Mouse (Mus musculus) stomach, embryonic 14.5 days (tissue): ENCODE measurements around the gene Camk1d. TPM values are rescaled to one million over a fixed set of nuclear protein-coding genes. Genes with fewer than 3 reads are reported as not detected.
"Not testable (repeated sequence)": the region's sequence is repeated elsewhere in the genome, so short reads cannot be mapped to it uniquely, and the experiment has no call there.

Experiments
- ATAC-seq: fragments of 200-750 bp; cut with Nextera tagmentation; 2 replicates; pipeline ENCODE4 v1.8.0; 2017; ENCODE audit warnings: low read depth, moderate TSS enrichment; ENCODE audit not compliant: insufficient number of reproducible peaks, insufficient read depth, low FRiP score
- H3K27ac ChIP-seq: fragments of 300-500 bp; sonication (generic); 2 replicates; pipeline ENCODE4 v1.5.1; 2014; ENCODE audit warnings: mild to moderate bottlenecking, low read length, moderate library complexity, mixed read lengths
- H3K27me3 ChIP-seq: fragments of 300-500 bp; sonication (generic); 2 replicates; pipeline ENCODE4 v1.6.1; 2014; ENCODE audit warnings: low read length, control low read depth, mixed read lengths; ENCODE audit not compliant: control insufficient read depth, insufficient read depth
- H3K36me3 ChIP-seq: fragments of 300-500 bp; sonication (generic); 2 replicates; pipeline ENCODE4 v1.6.1; 2014; ENCODE audit warnings: mild to moderate bottlenecking, control low read depth, low read length, moderate library complexity, mixed read lengths; ENCODE audit not compliant: control insufficient read depth, insufficient read depth
- H3K4me1 ChIP-seq: fragments of 300-500 bp; sonication (generic); 2 replicates; pipeline ENCODE4 v1.6.1; 2014; ENCODE audit warnings: low read length, control low read depth, mixed read lengths; ENCODE audit not compliant: control insufficient read depth, insufficient read depth
- H3K4me2 ChIP-seq: fragments of 300-500 bp; sonication (generic); replicated peaks from 2 replicates; pipeline ENCODE4 v1.6.1; 2014; ENCODE audit warnings: low read depth, low read length, control low read depth
- H3K4me3 ChIP-seq: fragments of 300-500 bp; sonication (generic); 2 replicates; pipeline ENCODE4 v1.5.1; 2014; ENCODE audit warnings: low read depth, low read length, control low read depth
- H3K9ac ChIP-seq: fragments of 300-500 bp; sonication (generic); replicated peaks from 2 replicates; pipeline ENCODE4 v1.6.1; 2014; ENCODE audit warnings: low read depth, mild to moderate bottlenecking, control low read depth, low read length, moderate library complexity, mixed read lengths
- H3K9me3 ChIP-seq: fragments of 300-500 bp; sonication (generic); 2 replicates; pipeline ENCODE4 v1.6.1; 2016; ENCODE audit warnings: low read depth, low read length, control low read depth; ENCODE audit not compliant: control insufficient read depth
- WGBS: fragments of 180-500 bp; shearing (Covaris S2); extraction: QIAGEN DNeasy Blood & Tissue Kit; methylation state at CpG from one replicate; pipeline ENCODE4 v1.1.7; 2014; 5-methylcytosine and 5-hydroxymethylcytosine counted together
- polyA plus RNA-seq: library from polyadenylated mRNA; unstranded; fragments of >200 nt; fragmentation: Nextera tagmentation; extraction: Ambion mirVana; gene quantifications from 2 replicates; pipeline ENCODE4 v1.2.1, GENCODE M21; 2014

Camk1d gene
- polyA plus RNA-seq, 1 experiment from 2014 or later = 20.5 TPM

GRCm38 (mm10) chr2:5395873-5396272 is 318.4 kb downstream of the Camk1d start:
- no peak for ATAC-seq
- no peak overlapping the region for H3K9ac ChIP-seq
- H3K4me3 ChIP-seq = no peak overlapping the region
- no peaks in the 10 kb centered on the region for H3K9me3 ChIP-seq
- H3K27ac ChIP-seq = no peak overlapping the region
- no peaks in the 10 kb centered on the region for H3K4me1 ChIP-seq
- no peak overlapping the region for H3K4me2 ChIP-seq
- no peaks in the 10 kb centered on the region for H3K27me3 ChIP-seq
- H3K36me3 ChIP-seq = no peaks in the 10 kb centered on the region
- WGBS = 79% methylated on average over 2 of the region's 2 CpGs

- Histone ChIP-seq H3K36me3 (no peaks in the 10 kb centered on the region), H3K4me1 (no peaks in the 10 kb centered on the region), H3K27ac (no peak overlapping the region), H3K4me2 (no peak overlapping the region), H3K9ac (no peak overlapping the region), H3K9me3 (no peaks in the 10 kb centered on the region), H3K4me3 (no peak overlapping the region), H3K27me3 (no peaks in the 10 kb centered on the region)
- ATAC-seq = no peak
These were observed 321.4 kb downstream of the Camk1d start for GRCm38 (mm10) chr2:5392921-5393320.

- no peak overlapping the region for H3K27ac ChIP-seq
- no peaks in the 10 kb centered on the region for H3K36me3 ChIP-seq
- H3K9me3 ChIP-seq = no peaks in the 10 kb centered on the region
- H3K9ac ChIP-seq = no peak overlapping the region
- 90% methylated on average over 4 of the region's 4 CpGs for WGBS
- H3K27me3 ChIP-seq = no peaks in the 10 kb centered on the region
- H3K4me3 ChIP-seq = no peak overlapping the region
- no peak for ATAC-seq
- H3K4me1 ChIP-seq = no peaks in the 10 kb centered on the region
- no peak overlapping the region for H3K4me2 ChIP-seq
These were observed 321.8 kb downstream of the Camk1d start for GRCm38 (mm10) chr2:5392470-5392869.

GRCm38 (mm10) chr2:5388381-5388780 is 325.9 kb downstream of the Camk1d start:
- no peaks in the 10 kb centered on the region for H3K9me3 ChIP-seq
- no peaks in the 10 kb centered on the region for H3K27me3 ChIP-seq
- H3K4me2 ChIP-seq = no peak overlapping the region
- no peak overlapping the region for H3K4me3 ChIP-seq
- H3K4me1 ChIP-seq = peaks cover 7% of the 10 kb centered on the region
- 90% methylated on average over 7 of the region's 7 CpGs for WGBS
- no peak overlapping the region for H3K9ac ChIP-seq
- ATAC-seq = no peak
- no peaks in the 10 kb centered on the region for H3K36me3 ChIP-seq
- H3K27ac ChIP-seq = no peak overlapping the region

GRCm38 (mm10) chr2:5381712-5382710 is 332.3 kb downstream of the Camk1d start:
- peaks cover 8% of the 10 kb centered on the region for H3K4me1 ChIP-seq
- no peak overlapping the region for H3K4me3 ChIP-seq
- WGBS = 53% methylated on average over 12 of the region's 12 CpGs
- H3K4me2 ChIP-seq = no peak overlapping the region
- no peak overlapping the region for H3K9ac ChIP-seq
- H3K27me3 ChIP-seq = no peaks in the 10 kb centered on the region
- ATAC-seq = no peak
- H3K36me3 ChIP-seq = no peaks in the 10 kb centered on the region
- no peaks in the 10 kb centered on the region for H3K9me3 ChIP-seq
- H3K27ac ChIP-seq = no peak overlapping the region

- H3K36me3 ChIP-seq = no peaks in the 10 kb centered on the region
- no peaks in the 10 kb centered on the region for H3K27me3 ChIP-seq
- no peak overlapping the region for H3K27ac ChIP-seq
- ATAC-seq = no peak
- no peak overlapping the region for H3K9ac ChIP-seq
- H3K4me1 ChIP-seq = peaks cover 4% of the 10 kb centered on the region; the same call in 1 of the 2 replicates
- 74% methylated on average over 7 of the region's 7 CpGs for WGBS
- H3K9me3 ChIP-seq = no peaks in the 10 kb centered on the region
- no peak overlapping the region for H3K4me3 ChIP-seq
- no peak overlapping the region for H3K4me2 ChIP-seq
These were observed 333.3 kb downstream of the Camk1d start for GRCm38 (mm10) chr2:5380973-5381372.

- not testable (repeated sequence) for H3K9me3 ChIP-seq, H3K4me2 ChIP-seq, H3K27me3 ChIP-seq, H3K4me1 ChIP-seq, ATAC-seq, H3K4me3 ChIP-seq, H3K27ac ChIP-seq, H3K9ac ChIP-seq, H3K36me3 ChIP-seq
- 57% methylated on average over 18 of the region's 18 CpGs for WGBS
These were observed 335.4 kb downstream of the Camk1d start for GRCm38 (mm10) chr2:5378922-5379321.

GRCm38 (mm10) chr2:5378066-5378672 is 336.1 kb downstream of the Camk1d start:
- no peak for ATAC-seq
- 79% methylated on average over 6 of the region's 6 CpGs for WGBS
- Histone ChIP-seq H3K4me2 (no peak overlapping the region), H3K36me3 (no peaks in the 10 kb centered on the region), H3K4me1 (peaks cover 4% of the 10 kb centered on the region; the same call in 1 of the 2 replicates), H3K9ac (no peak overlapping the region), H3K27ac (no peak overlapping the region), H3K4me3 (no peak overlapping the region), H3K9me3 (no peaks in the 10 kb centered on the region), H3K27me3 (no peaks in the 10 kb centered on the region)
